Mouse (Mus musculus) common myeloid progenitor, adult 5-6 weeks (primary cell): ENCODE measurements around the gene Sds. TPM values are rescaled to one million over a fixed set of nuclear protein-coding genes. Genes with fewer than 3 reads are reported as not detected.

Experiments used
- ATAC-seq: replicated peaks from 2 replicates; pipeline ENCODE4 v1.8.0; 2016; ENCODE audit warnings: low read depth, mild to moderate bottlenecking, moderate TSS enrichment, inconsistent platforms; ENCODE audit not compliant: poor library complexity, severe bottlenecking
- total RNA-seq: library from RNA; stranded (forward); fragments of 200-1000, 187-1606 nt; gene quantifications from 2 replicates; pipeline ENCODE4 v1.2.3, GENCODE M21; 2017

Gene Sds
- not detected in 2 replicates for total RNA-seq

- ATAC-seq, result no peak
Measured at GRCm38 (mm10) chr5:120476296-120476695, at the start of gene Sds. TSS of gene Sds (plus strand) at chr5:120476526.

- ATAC-seq, result no peak
Measured at GRCm38 (mm10) chr5:120426572-120426971, 49.8 kb upstream of the Sds start.

GRCm38 (mm10) chr5:120427451-120427938, 48.8 kb upstream of the Sds start:
- ATAC-seq, result no peak

- no peak for ATAC-seq
Measured at GRCm38 (mm10) chr5:120428189-120428838, 48.0 kb upstream of the Sds start.

GRCm38 (mm10) chr5:120428990-120429389, 47.3 kb upstream of the Sds start:
- no peak for ATAC-seq

GRCm38 (mm10) chr5:120429692-120430091, 46.6 kb upstream of the Sds start:
- no peak for ATAC-seq

- ATAC-seq, result no peak
Measured at GRCm38 (mm10) chr5:120431001-120431583, 45.2 kb upstream of the Sds start.

GRCm38 (mm10) chr5:120431649-120432485, 44.5 kb upstream of the Sds start, which contains the start of gene Lhx5:
TSS of gene Lhx5 (plus strand) at chr5:120431699.
- 0 out of 2 replicates have a peak, but pooled peaks have one; percentile 24 for ATAC-seq

- no peak for ATAC-seq
Measured at GRCm38 (mm10) chr5:120432486-120433015, 43.8 kb upstream of the Sds start.

GRCm38 (mm10) chr5:120433135-120433760, 43.1 kb upstream of the Sds start:
- ATAC-seq, result no peak

GRCm38 (mm10) chr5:120434231-120434735, 42.0 kb upstream of the Sds start:
- ATAC-seq, result no peak

GRCm38 (mm10) chr5:120435006-120435681, 41.2 kb upstream of the Sds start:
- no peak for ATAC-seq

GRCm38 (mm10) chr5:120435731-120436501, 40.4 kb upstream of the Sds start:
- no peak for ATAC-seq

- no peak for ATAC-seq
Measured at GRCm38 (mm10) chr5:120436885-120437495, 39.3 kb upstream of the Sds start.

- no peak for ATAC-seq
Measured at GRCm38 (mm10) chr5:120437539-120437938, 38.8 kb upstream of the Sds start.

GRCm38 (mm10) chr5:120437986-120438385, 38.3 kb upstream of the Sds start:
- no peak for ATAC-seq

GRCm38 (mm10) chr5:120438469-120438868, 37.9 kb upstream of the Sds start:
- ATAC-seq, result no peak
